Mouse (Mus musculus): ENCODE measurements around the gene Eif2b5.

Gene Eif2b5

DNA sequence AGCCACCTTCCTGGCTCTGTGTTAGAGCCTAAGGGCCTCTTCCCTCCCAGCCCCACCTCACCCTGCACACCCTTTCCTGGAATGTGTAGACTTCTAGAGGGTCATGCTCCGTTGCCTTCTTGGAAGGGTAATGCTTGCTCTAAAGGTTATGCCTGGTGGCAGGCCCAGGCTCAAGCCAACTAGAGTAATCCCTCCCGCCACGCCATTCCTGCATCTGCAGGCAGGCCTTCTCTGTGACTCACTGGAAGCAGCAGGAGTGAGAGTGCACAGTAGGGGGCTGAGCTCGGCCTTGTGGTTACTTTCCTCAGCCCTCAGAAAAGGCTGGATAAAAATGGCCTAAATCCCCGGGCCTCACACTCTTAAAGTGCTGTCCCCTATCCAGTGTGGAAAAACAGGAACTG, 38.5 kb downstream of the Eif2b5 start:
- DNase-seq (ENCODE audit: low spot score): no peak

GRCm38 (mm10) chr16:20537601-20538320, 39.1 kb downstream of the Eif2b5 start:
- DNase-seq (ENCODE audit: low spot score): no peak

DNA sequence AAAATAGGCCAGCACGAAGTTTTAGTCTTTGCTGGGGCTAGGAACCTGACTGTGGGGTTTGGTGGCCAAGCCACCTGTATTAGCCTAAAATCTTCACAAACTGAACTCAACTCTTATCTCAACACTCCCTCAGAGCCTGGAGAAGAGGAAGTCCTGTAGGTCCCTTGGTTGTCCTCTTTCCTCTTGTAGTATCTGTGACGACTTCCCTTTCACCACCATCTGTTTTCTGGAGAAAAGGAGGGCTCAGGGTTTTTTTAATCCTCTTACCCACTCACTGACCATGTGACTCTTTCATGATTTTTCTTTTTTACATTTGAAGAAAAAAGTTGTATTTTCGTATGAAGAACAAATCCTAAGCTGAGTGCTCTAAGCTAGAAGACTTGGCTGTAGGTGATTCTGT, 41.0 kb downstream of the Eif2b5 start:
- DNase-seq (ENCODE audit: low spot score): no peak

- DNase-seq (ENCODE audit: low spot score): no peak
These were observed 41.8 kb downstream of the Eif2b5 start for GRCm38 (mm10) chr16:20540438-20540837.

DNA sequence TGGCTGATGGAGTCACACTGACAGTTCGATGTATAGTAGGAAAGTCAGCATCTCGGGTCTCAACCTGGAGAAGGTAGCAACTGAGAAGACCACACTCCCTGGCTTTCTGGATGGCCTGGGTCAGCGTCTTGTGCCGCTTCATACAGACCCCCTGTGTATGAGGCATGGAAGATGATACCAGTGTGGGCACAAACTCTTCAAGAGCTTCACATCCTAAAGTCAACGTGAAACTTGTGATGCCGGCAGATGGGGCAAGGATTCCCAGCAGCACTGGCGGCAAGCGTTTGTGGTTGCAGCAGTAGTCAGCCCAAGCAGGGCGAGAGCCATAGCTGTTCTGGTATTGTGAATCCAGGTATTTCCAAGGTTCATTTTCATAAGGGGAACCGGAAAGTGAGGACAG, 47.1 kb downstream of the Eif2b5 start:
- no peak for DNase-seq (ENCODE audit: low spot score)

DNA sequence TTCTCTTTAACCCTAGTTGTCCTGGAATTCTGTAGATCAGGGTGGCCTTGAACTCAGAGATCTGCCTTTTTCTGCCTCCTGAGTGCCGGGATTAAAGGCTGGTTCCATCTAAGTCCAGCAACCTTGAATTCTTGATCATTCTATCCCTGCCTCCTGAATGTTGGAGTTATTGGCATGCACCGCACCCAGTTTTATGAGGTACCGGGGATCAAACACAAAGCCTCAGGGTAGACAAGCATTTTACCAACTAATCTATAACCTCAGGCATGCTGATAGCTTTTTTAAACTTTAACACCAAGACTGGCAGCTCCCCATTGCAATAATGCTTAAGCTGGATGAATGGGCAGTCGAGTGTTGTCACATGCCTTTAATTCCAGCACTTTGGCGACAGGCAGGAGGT, 48.8 kb downstream of the Eif2b5 start:
- DNase-seq (ENCODE audit: low spot score): no peak

DNA sequence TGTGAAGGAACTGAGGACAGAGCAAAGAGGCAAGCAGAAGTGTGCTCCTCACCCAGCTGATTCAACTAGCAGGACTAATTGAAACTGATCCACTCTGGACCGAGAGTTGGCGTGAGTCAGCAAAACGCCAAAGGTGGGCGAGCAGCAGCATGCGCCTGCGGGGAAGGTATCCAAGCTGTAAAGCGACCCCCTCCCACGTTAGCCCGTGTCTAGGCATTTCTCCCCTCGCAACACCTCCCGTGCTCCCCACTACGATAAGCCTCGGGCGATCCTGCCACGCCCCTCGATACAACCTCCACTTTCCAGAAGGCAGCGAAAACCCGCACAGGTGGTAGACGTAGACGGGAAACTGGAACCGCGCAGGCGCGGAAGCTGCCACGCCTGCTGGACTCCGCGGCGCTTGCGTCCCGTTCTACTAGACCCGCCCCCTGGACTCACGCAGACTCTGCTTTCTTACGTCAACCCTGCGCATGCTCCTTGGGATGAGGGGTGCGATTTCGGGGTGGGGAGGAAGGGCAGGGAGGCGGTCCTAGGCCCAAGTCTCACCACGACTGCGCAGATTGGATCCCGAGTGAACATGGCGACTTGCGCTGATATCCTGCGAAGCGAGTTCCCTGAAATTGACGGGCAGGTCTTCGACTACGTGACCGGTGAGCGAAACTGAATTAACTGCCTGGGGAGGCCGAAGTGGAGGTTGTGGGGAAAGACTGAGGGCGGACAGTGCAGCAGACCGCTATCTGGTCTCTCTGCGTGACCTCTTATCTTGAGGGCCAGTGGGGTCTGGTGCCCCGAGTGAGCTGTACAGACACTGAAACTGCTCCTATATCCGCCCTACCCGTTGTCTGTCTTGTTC, 49.7 kb downstream of the Eif2b5 start, which contains the start of gene Abcf3:
Abcf3 (plus strand) TSS at position 482 of the 853 bp plus-strand sequence.
- peak; percentile 98 for DNase-seq (ENCODE audit: low spot score)

DNA sequence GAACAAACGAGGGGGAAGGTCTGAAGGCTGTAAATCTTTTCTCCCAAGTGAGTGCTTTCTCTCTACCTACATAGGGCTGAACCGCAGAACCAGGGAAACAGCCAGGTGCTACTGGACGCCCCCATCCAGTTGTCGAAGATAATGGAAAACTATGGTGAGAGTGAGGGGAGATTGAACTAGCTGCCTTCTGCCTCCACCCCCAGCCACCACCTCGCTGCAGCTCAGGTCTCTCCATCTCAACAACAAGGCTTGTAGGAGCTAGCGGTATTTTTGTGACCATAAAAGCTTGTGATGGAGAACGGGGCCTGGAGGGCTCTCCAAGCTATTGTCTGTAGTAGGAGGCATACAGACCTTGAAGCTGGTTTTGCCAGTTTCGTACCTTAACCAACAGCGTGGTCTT, 50.5 kb downstream of the Eif2b5 start:
- no peak for DNase-seq (ENCODE audit: low spot score)

GRCm38 (mm10) chr16:20551691-20552090, 53.1 kb downstream of the Eif2b5 start:
- no peak for DNase-seq (ENCODE audit: low spot score)

DNA sequence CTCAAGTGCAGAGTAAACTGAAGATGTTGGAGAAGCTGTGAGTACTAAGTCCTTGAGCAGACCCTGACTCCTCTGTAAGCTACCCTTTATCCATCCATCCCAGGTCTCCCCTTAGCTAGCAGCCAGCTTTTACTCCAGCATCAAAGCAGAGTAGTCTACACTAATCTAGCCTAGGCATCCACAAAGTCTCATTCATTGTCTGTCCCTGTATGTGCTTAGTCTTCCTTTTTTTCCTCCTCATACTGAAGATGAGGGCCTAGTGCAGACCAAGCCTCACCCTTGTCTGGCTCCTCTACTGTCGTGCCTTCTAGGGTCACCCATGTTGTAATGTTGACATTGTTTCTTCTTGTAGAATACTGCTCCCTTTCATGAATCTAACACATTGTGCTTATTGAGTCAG, 54.0 kb downstream of the Eif2b5 start:
- no peak for DNase-seq (ENCODE audit: low spot score)

- DNase-seq (ENCODE audit: low spot score): no peak
These were observed 56.4 kb downstream of the Eif2b5 start for GRCm38 (mm10) chr16:20555000-20555399.

DNA sequence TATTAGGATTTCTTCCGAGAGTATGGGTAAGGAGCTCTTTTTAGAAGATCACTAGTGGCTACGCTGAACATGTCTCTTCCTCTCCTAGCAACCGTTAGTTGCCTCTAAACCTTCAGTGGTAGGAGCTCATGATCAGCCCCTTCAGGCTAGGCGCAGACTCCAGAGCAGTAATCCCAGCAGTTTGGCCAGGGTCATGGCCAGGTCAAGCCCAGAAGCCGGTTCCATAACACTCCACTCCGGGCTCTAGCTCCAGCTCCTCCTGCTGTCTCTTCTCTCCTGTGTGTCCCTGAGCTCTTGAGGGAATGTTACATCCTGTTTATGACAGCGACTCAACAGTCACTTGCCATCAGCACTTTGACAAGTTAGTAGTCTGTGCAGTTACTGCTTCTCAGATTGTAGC, 58.8 kb downstream of the Eif2b5 start:
- no peak for DNase-seq (ENCODE audit: low spot score)
